25 mouse cellular contexts compared by ENCODE assay signal in genomic region chr2:60505145-60505544, GRCm38 (mm10). TPM values are rescaled to one million over a fixed set of nuclear protein-coding genes. Genes with fewer than 3 reads are reported as not detected.
DNase-seq lines count a peak whose midpoint lies in the region; ATAC-seq and TF ChIP-seq lines count a peak whose summit lies in the region.
"Had no signal": no experiment of that assay in that cellular context is flagged by ENCODE, and none has a peak within 500 bp of the region (broad histone marks: within the 10 kb centered on the region; RNA-seq: fewer than 3 reads in every experiment).

No protein-coding gene starts in this region.

- no peaks in the 10 kb centered on the region for H3K27me3 ChIP-seq in heart, embryonic 14.5 days (ENCODE audit: control insufficient read depth, insufficient read depth, low read length)
- H3K27me3 ChIP-seq in megakaryocyte, embryonic 14.5 days (replicated peaks) = no peaks in the 10 kb centered on the region
- H3K27me3 ChIP-seq: liver, embryonic 13.5 days had no signal

- intact Hi-C loops in heart, postnatal 10 days (cut with DNase I) = no loop called here

- peak overlapping the region; percentile 11; the same call in 1 of the 2 replicates for H3K4me2 ChIP-seq in heart, embryonic 14.5 days (ENCODE audit: low read length)
- H3K4me2 ChIP-seq: liver, embryonic 13.5 days had no signal

- 22% methylated on average over 2 of the region's 2 CpGs for WGBS in heart, embryonic 14.5 days

- peak overlapping the region; percentile 51 for H3K27ac ChIP-seq in heart, embryonic 14.5 days (replicated peaks in 1 of 2; ENCODE audit: control insufficient read depth in 1 of 2, insufficient read depth in 1 of 2, low read depth in 2 of 2, low read length in 2 of 2)
- H3K27ac ChIP-seq: forebrain, embryonic 10.5 days; layer of hippocampus, adult 2 months; liver, embryonic 13.5 days; midbrain, embryonic 10.5 days had no signal

- no peak overlapping the region for H3K9ac ChIP-seq in heart, embryonic 14.5 days (ENCODE audit: low read length)
- H3K9ac ChIP-seq: liver, embryonic 13.5 days had no signal

- no peak for ATAC-seq in heart, embryonic 14.5 days (ENCODE audit: insufficient number of reproducible peaks, insufficient read depth, low FRiP score, low read depth)
- ATAC-seq: forebrain, embryonic 16.5 days; intestine, postnatal 0 days; midbrain, embryonic 16.5 days had no signal

- no peaks in the 10 kb centered on the region for H3K36me3 ChIP-seq in heart, embryonic 14.5 days (ENCODE audit: control insufficient read depth, insufficient read depth, low read length)
- no peaks in the 10 kb centered on the region for H3K36me3 ChIP-seq in megakaryocyte, embryonic 14.5 days (replicated peaks; ENCODE audit: low read length)
- H3K36me3 ChIP-seq: forebrain, embryonic 10.5 days; liver, embryonic 13.5 days; midbrain, embryonic 10.5 days had no signal

- H3K4me3 ChIP-seq in heart, embryonic 14.5 days (ENCODE audit: control insufficient read depth in 1 of 2, insufficient read depth in 1 of 2, low read depth in 1 of 2, low read length in 2 of 2) = no peak overlapping the region
- H3K4me3 ChIP-seq in megakaryocyte, embryonic 14.5 days (replicated peaks) = peak overlapping the region; percentile 81
- H3K4me3 ChIP-seq: forebrain, embryonic 10.5 days; layer of hippocampus, adult 2 months; liver, embryonic 13.5 days; midbrain, embryonic 10.5 days had no signal

- H3K9me3 ChIP-seq in heart, embryonic 14.5 days (ENCODE audit: control insufficient read depth, low read length) = no peaks in the 10 kb centered on the region
- H3K9me3 ChIP-seq in megakaryocyte, embryonic 14.5 days = peaks cover 8% of the 10 kb centered on the region
- H3K9me3 ChIP-seq: liver, embryonic 13.5 days; midbrain, embryonic 10.5 days had no signal

- H3K4me1 ChIP-seq in heart, embryonic 14.5 days (ENCODE audit: control insufficient read depth in 2 of 2, insufficient read depth in 2 of 2, low read length in 2 of 2) = peaks cover 7 to 18% of the 10 kb centered on the region in 2 experiments
- peaks cover 11% of the 10 kb centered on the region for H3K4me1 ChIP-seq in megakaryocyte, embryonic 14.5 days
- H3K4me1 ChIP-seq: liver, embryonic 13.5 days had no signal

- DNase-seq in heart, postnatal 10 days = no peak
- DNase-seq in CD4-positive, CD25-positive, alpha-beta regulatory T cell, adult 2 months (ENCODE audit: low read depth, low spot score) = peak; percentile 15
- peak; percentile 24 for DNase-seq in brain, embryonic 14.5 days (ENCODE audit: low read depth)
- no peak for DNase-seq in cerebellum, adult 11 months
- no peak for DNase-seq in adrenal gland, postnatal 14 days
- DNase-seq in lung, postnatal 25 days (ENCODE audit: low spot score) = no peak
- DNase-seq: adrenal gland, postnatal 25 days; cerebellum, postnatal 10 days; gastrocnemius, postnatal 10 days; kidney, postnatal 25 days; liver, embryonic 13.5 days; lung, adult 2 months; lung, postnatal 36 days; right cerebral cortex, postnatal 25 days; spleen, adult 18-20 months; thymus, postnatal 14 days had no signal

- no peak for TF ChIP-seq CTCF in brain, embryonic 14.5 days (IDR thresholded peaks at IDR 0.05; ENCODE audit: borderline replicate concordance, extremely low read depth, insufficient read depth, insufficient read length)

- TF ChIP-seq POLR2A in brain, embryonic 14.5 days (IDR thresholded peaks at IDR 0.05; ENCODE audit: borderline replicate concordance, extremely low read depth, insufficient read depth, insufficient read length, poor library complexity, severe bottlenecking) = no peak

RNA-seq across cellular contexts. Expression of gene Pla2r1, which starts 48.0 kb away (rescaled TPM):
- polyA plus RNA-seq in heart, embryonic 14.5 days (2014; fragmentation: Nextera tagmentation; extraction: Ambion mirVana) = 2.1 and 3.6 TPM in 2 replicates
- 1 to 10 TPM; 2.1 to 2.4 TPM for total RNA-seq in heart, postnatal 10 days (2021)
- polyA plus RNA-seq in brain, embryonic 14.5 days (2012; rRNA removed) = 0.29 and 0.38 TPM in 2 replicates
- not detected in 2 replicates for polyA plus RNA-seq in megakaryocyte, embryonic 14.5 days (2012; ENCODE audit: insufficient read depth, low replicate concordance)
- total RNA-seq in adrenal gland, postnatal 14 days (2021) = 2.0 and 2.3 TPM in 2 replicates
- total RNA-seq: neutrophil, adult 5-6 weeks had no signal

Comparison
In these comparisons a context has a peak if more than half of its experiments do, and no peak if none do; other contexts are left out.
1. DNase-seq: peak in CD4-positive, CD25-positive, alpha-beta regulatory T cell, adult 2 months (single experiment) and brain, embryonic 14.5 days (single experiment); none in heart, postnatal 10 days (0 of 2), cerebellum, adult 11 months (single experiment), adrenal gland, postnatal 14 days (single experiment) and lung, postnatal 25 days (single experiment).